ENCODE assay signal across 11 mouse cellular contexts in the genomic region with DNA sequence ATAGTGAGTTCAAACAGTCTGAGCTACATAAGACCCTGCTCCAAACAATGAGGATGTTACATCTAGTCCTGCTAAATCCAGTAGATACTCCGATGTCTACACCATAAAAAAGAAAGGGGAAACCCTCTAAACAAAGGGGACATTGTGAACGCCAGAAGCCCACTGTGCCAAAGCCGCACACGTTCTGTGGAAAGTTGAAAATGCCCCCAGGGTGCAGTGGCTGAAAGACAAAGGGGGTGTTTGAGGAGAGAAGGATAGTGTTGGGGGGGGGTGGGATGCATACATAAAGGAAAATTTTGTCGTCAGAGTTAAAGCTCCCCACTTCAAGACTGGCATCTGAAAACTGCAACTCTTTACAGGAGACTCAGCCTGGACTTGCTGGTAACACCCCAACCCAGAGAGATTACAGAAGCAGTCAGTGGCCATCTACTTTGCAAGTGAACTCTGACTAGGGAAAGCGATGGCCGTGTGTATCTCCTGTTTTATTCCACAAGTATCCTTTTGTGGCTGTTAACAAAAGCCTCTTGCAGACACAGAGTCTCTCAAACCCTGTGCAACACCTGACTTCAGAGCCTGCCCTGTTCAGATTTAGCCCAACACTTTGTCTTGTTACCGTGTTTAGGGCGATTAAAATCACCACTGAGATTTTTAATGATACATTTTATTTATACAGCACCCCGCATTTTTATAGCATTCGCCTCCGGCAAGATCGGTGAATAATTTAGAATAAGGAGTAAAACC. TPM values are rescaled to one million over a fixed set of nuclear protein-coding genes. Genes with fewer than 3 reads are reported as not detected.
DNase-seq lines count a peak whose midpoint lies in the region; ATAC-seq and TF ChIP-seq lines count a peak whose summit lies in the region.
"Had no signal": no experiment of that assay in that cellular context is flagged by ENCODE, and none has a peak within 500 bp of the region (broad histone marks: within the 10 kb centered on the region; RNA-seq: fewer than 3 reads in every experiment).

No protein-coding gene starts in this region.

- no peak overlapping the region for H3K4me2 ChIP-seq in forebrain, embryonic 15.5 days (replicated peaks)
- no peak overlapping the region for H3K4me2 ChIP-seq in midbrain, postnatal 0 days (ENCODE audit: low read depth, low read length, poor library complexity, severe bottlenecking)
- H3K4me2 ChIP-seq in limb, embryonic 12.5 days: no peak overlapping the region
- no peak overlapping the region for H3K4me2 ChIP-seq in neural tube, embryonic 15.5 days
- H3K4me2 ChIP-seq: liver, embryonic 13.5 days had no signal

- 40% methylated on average over 13 of the region's 13 CpGs for WGBS in forebrain, embryonic 10.5 days
- WGBS in forebrain, embryonic 15.5 days: 24% methylated on average over 13 of the region's 13 CpGs
- WGBS in midbrain, embryonic 10.5 days: 48% methylated on average over 13 of the region's 13 CpGs
- 25% methylated on average over 13 of the region's 13 CpGs for WGBS in midbrain, postnatal 0 days
- WGBS in limb, embryonic 12.5 days: 51% methylated on average over 13 of the region's 13 CpGs
- 24% methylated on average over 13 of the region's 13 CpGs for WGBS in neural tube, embryonic 15.5 days

- ATAC-seq in forebrain, embryonic 15.5 days (replicated peaks): no peak
- no peak for ATAC-seq in midbrain, postnatal 0 days (ENCODE audit: low FRiP score)
- ATAC-seq in limb, embryonic 12.5 days (ENCODE audit: insufficient number of reproducible peaks, insufficient read depth, low FRiP score, low TSS enrichment, low read depth): no peak; the same call in 1 of the 2 replicates
- ATAC-seq in neural tube, embryonic 15.5 days (ENCODE audit: low FRiP score): no peak

- H3K27ac ChIP-seq in forebrain, embryonic 10.5 days: peak overlapping the region; percentile 83
- H3K27ac ChIP-seq in forebrain, embryonic 15.5 days (replicated peaks): no peak overlapping the region
- H3K27ac ChIP-seq in midbrain, embryonic 10.5 days (replicated peaks): peak overlapping the region; percentile 80
- no peak overlapping the region for H3K27ac ChIP-seq in midbrain, postnatal 0 days (ENCODE audit: low read depth, low read length)
- peak overlapping the region; percentile 84 for H3K27ac ChIP-seq in limb, embryonic 12.5 days
- H3K27ac ChIP-seq in neural tube, embryonic 15.5 days (replicated peaks): peak overlapping the region; percentile 42
- H3K27ac ChIP-seq: liver, embryonic 13.5 days; macrophage had no signal

- H3K9ac ChIP-seq in forebrain, embryonic 15.5 days (replicated peaks): no peak overlapping the region
- H3K9ac ChIP-seq in midbrain, postnatal 0 days (replicated peaks; ENCODE audit: low read length, poor library complexity, severe bottlenecking): no peak overlapping the region
- no peak overlapping the region for H3K9ac ChIP-seq in limb, embryonic 12.5 days (replicated peaks)
- H3K9ac ChIP-seq in neural tube, embryonic 15.5 days (replicated peaks): 0 out of 2 replicates have a peak overlapping the region, but pooled peaks have one; percentile 1
- H3K9ac ChIP-seq: liver, embryonic 13.5 days had no signal

- peak; percentile 47 for DNase-seq in forebrain, embryonic 10.5 days (ENCODE audit: extremely low spot score, low spot score)
- DNase-seq in midbrain, embryonic 10.5 days (ENCODE audit: low spot score): no peak
- no peak for DNase-seq in midbrain, postnatal 0 days (ENCODE audit: low spot score)
- no peak for DNase-seq in gastrocnemius, postnatal 36 days
- no peak for DNase-seq in left cerebral cortex, postnatal 4 days
- DNase-seq: kidney, adult 11 months; liver, embryonic 13.5 days had no signal

- peaks cover 12% of the 10 kb centered on the region for H3K9me3 ChIP-seq in forebrain, embryonic 10.5 days
- no peaks in the 10 kb centered on the region for H3K9me3 ChIP-seq in forebrain, embryonic 15.5 days
- peaks cover 9% of the 10 kb centered on the region; the same call in 1 of the 2 replicates for H3K9me3 ChIP-seq in midbrain, embryonic 10.5 days (replicated peaks)
- H3K9me3 ChIP-seq in midbrain, postnatal 0 days (ENCODE audit: low read length): no peaks in the 10 kb centered on the region
- peaks cover 5% of the 10 kb centered on the region; the same call in 1 of the 2 replicates for H3K9me3 ChIP-seq in limb, embryonic 12.5 days
- H3K9me3 ChIP-seq in neural tube, embryonic 15.5 days (replicated peaks): no peaks in the 10 kb centered on the region; the same call in 1 of the 2 replicates
- H3K9me3 ChIP-seq: liver, embryonic 13.5 days had no signal

- peaks cover 68% of the 10 kb centered on the region for H3K4me1 ChIP-seq in forebrain, embryonic 10.5 days
- peaks cover 49% of the 10 kb centered on the region for H3K4me1 ChIP-seq in forebrain, embryonic 15.5 days
- peaks cover 67% of the 10 kb centered on the region for H3K4me1 ChIP-seq in midbrain, embryonic 10.5 days
- peaks cover 21% of the 10 kb centered on the region for H3K4me1 ChIP-seq in midbrain, postnatal 0 days (ENCODE audit: insufficient read depth, low read length)
- H3K4me1 ChIP-seq in limb, embryonic 12.5 days (replicated peaks): peaks cover 35% of the 10 kb centered on the region
- H3K4me1 ChIP-seq in neural tube, embryonic 15.5 days: peaks cover 59% of the 10 kb centered on the region

- intact Hi-C loops in gastrocnemius, postnatal 36 days (cut with DNase I): no loop called here
- intact Hi-C loops in left cerebral cortex, postnatal 4 days (cut with DNase I): no loop called here

- no peaks in the 10 kb centered on the region for H3K27me3 ChIP-seq in forebrain, embryonic 10.5 days (ENCODE audit: poor library complexity, severe bottlenecking)
- no peaks in the 10 kb centered on the region for H3K27me3 ChIP-seq in forebrain, embryonic 15.5 days
- H3K27me3 ChIP-seq in midbrain, embryonic 10.5 days (ENCODE audit: low read depth, poor library complexity, severe bottlenecking): no peaks in the 10 kb centered on the region
- no peaks in the 10 kb centered on the region for H3K27me3 ChIP-seq in midbrain, postnatal 0 days (ENCODE audit: insufficient read depth, low read length)
- no peaks in the 10 kb centered on the region for H3K27me3 ChIP-seq in limb, embryonic 12.5 days
- H3K27me3 ChIP-seq in neural tube, embryonic 15.5 days (replicated peaks): no peaks in the 10 kb centered on the region
- H3K27me3 ChIP-seq: liver, embryonic 13.5 days had no signal

- no peak overlapping the region; the same call in 1 of the 2 replicates for H3K4me3 ChIP-seq in forebrain, embryonic 10.5 days
- H3K4me3 ChIP-seq in forebrain, embryonic 15.5 days: no peak overlapping the region
- H3K4me3 ChIP-seq in midbrain, embryonic 10.5 days: peak overlapping the region; percentile 2; the same call in 1 of the 2 replicates
- no peak overlapping the region for H3K4me3 ChIP-seq in midbrain, postnatal 0 days (ENCODE audit: low read depth, low read length)
- H3K4me3 ChIP-seq in limb, embryonic 12.5 days (replicated peaks): no peak overlapping the region
- no peak overlapping the region for H3K4me3 ChIP-seq in neural tube, embryonic 15.5 days (replicated peaks)
- H3K4me3 ChIP-seq: liver, embryonic 13.5 days had no signal

- TF ChIP-seq CTCF in midbrain, postnatal 0 days (IDR thresholded peaks at IDR 0.05): no peak

- peaks cover 26% of the 10 kb centered on the region for H3K36me3 ChIP-seq in forebrain, embryonic 10.5 days (replicated peaks)
- H3K36me3 ChIP-seq in forebrain, embryonic 15.5 days: no peaks in the 10 kb centered on the region
- H3K36me3 ChIP-seq in midbrain, embryonic 10.5 days: peaks cover 29% of the 10 kb centered on the region
- no peaks in the 10 kb centered on the region for H3K36me3 ChIP-seq in midbrain, postnatal 0 days (ENCODE audit: insufficient read depth, low read length)
- H3K36me3 ChIP-seq in limb, embryonic 12.5 days: peaks cover 7% of the 10 kb centered on the region; the same call in 1 of the 2 replicates
- peaks cover 5% of the 10 kb centered on the region; the same call in 1 of the 2 replicates for H3K36me3 ChIP-seq in neural tube, embryonic 15.5 days
- H3K36me3 ChIP-seq: liver, embryonic 13.5 days had no signal

RNA-seq across cellular contexts. Expression of gene Tspan18, which starts 42.9 kb away (rescaled TPM):
- 30.1 and 31.4 TPM in 2 replicates for polyA plus RNA-seq in forebrain, embryonic 10.5 days (2016; fragmentation: Nextera tagmentation; extraction: Ambion mirVana)
- polyA plus RNA-seq in forebrain, embryonic 15.5 days (2015; fragmentation: Nextera tagmentation; extraction: Ambion mirVana): 16.5 and 16.9 TPM in 2 replicates
- polyA plus RNA-seq in midbrain, embryonic 10.5 days (2016; fragmentation: Nextera tagmentation; extraction: Ambion mirVana): 45.0 and 48.4 TPM in 2 replicates
- 19.8 and 21.5 TPM in 2 replicates for total RNA-seq in midbrain, postnatal 0 days (2014; rRNA removed)
- 13.2 and 16.5 TPM in 2 replicates for polyA plus RNA-seq in midbrain, postnatal 0 days (2015; fragmentation: Nextera tagmentation; extraction: Ambion mirVana)
- polyA plus RNA-seq in limb, embryonic 12.5 days (2016; fragmentation: Nextera tagmentation; extraction: Ambion mirVana): 16.4 and 16.9 TPM in 2 replicates
- 22.0 and 29.3 TPM in 2 replicates for polyA plus RNA-seq in neural tube, embryonic 15.5 days (2015; fragmentation: Nextera tagmentation; extraction: Ambion mirVana)
- 1 to 10 TPM; 1.3 to 2.5 TPM for total RNA-seq in gastrocnemius, postnatal 36 days (2021)
- total RNA-seq in left cerebral cortex, postnatal 4 days (2021): 10 to 100 TPM; 13.8 to 14.6 TPM

Comparison
In these comparisons a context has a peak if more than half of its experiments do, and no peak if none do; other contexts are left out.
1. H3K27ac ChIP-seq: peak in forebrain, embryonic 10.5 days (single experiment), midbrain, embryonic 10.5 days (single experiment), limb, embryonic 12.5 days (single experiment) and neural tube, embryonic 15.5 days (single experiment); none in forebrain, embryonic 15.5 days (single experiment) and midbrain, postnatal 0 days (single experiment).